Mouse (Mus musculus): ENCODE results near the gene Ahctf1. TPM values are rescaled to one million over a fixed set of nuclear protein-coding genes. Genes with fewer than 3 reads are reported as not detected.
"Not testable (repeated sequence)": the region's sequence is repeated elsewhere in the genome, so short reads cannot be mapped to it uniquely, and the experiment has no call there.

Ahctf1 gene
- polyA plus RNA-seq, 1 experiment from 2014 or later, result 27.3 TPM

- Histone ChIP-seq H3K4me1 (ENCODE audit: control insufficient read depth, insufficient read depth, low read length) (no peaks in the 10 kb centered on the region), H3K36me3 (ENCODE audit: control insufficient read depth, insufficient read depth, low read length) (no peaks in the 10 kb centered on the region), H3K9ac (ENCODE audit: low read depth, low read length) (no peak overlapping the region), H3K27me3 (replicated peaks; ENCODE audit: control insufficient read depth, insufficient read depth, low read length) (no peaks in the 10 kb centered on the region), H3K4me2 (ENCODE audit: low read depth, low read length) (no peak overlapping the region), H3K27ac (replicated peaks; ENCODE audit: low read depth, low read length) (no peak overlapping the region), H3K4me3 (ENCODE audit: low read depth, low read length) (no peak overlapping the region), H3K9me3 (ENCODE audit: control insufficient read depth, low read length) (peaks cover 7% of the 10 kb centered on the region; the same call in 1 of the 2 replicates)
- DNase-seq (ENCODE audit: low spot score) (no peak), ATAC-seq (ENCODE audit: low read depth) (no peak)
- 89% methylated on average over 7 of the region's 7 CpGs for WGBS
These were observed 33.2 kb upstream of the Ahctf1 start for GRCm38 (mm10) chr1:179836426-179837404.

- Histone ChIP-seq H3K4me2 (ENCODE audit: low read depth, low read length) (no peak overlapping the region), H3K27me3 (replicated peaks; ENCODE audit: control insufficient read depth, insufficient read depth, low read length) (no peaks in the 10 kb centered on the region), H3K36me3 (ENCODE audit: control insufficient read depth, insufficient read depth, low read length) (no peaks in the 10 kb centered on the region), H3K27ac (replicated peaks; ENCODE audit: low read depth, low read length) (no peak overlapping the region), H3K4me3 (ENCODE audit: low read depth, low read length) (no peak overlapping the region), H3K4me1 (ENCODE audit: control insufficient read depth, insufficient read depth, low read length) (no peaks in the 10 kb centered on the region), H3K9me3 (ENCODE audit: control insufficient read depth, low read length) (peaks cover 7% of the 10 kb centered on the region; the same call in 1 of the 2 replicates), H3K9ac (ENCODE audit: low read depth, low read length) (no peak overlapping the region)
- ATAC-seq (ENCODE audit: low read depth) (no peak), DNase-seq (ENCODE audit: low spot score) (no peak)
- 86% methylated on average over 1 of the region's 1 CpGs for WGBS
These were observed 32.4 kb upstream of the Ahctf1 start for GRCm38 (mm10) chr1:179835753-179836425.

DNA sequence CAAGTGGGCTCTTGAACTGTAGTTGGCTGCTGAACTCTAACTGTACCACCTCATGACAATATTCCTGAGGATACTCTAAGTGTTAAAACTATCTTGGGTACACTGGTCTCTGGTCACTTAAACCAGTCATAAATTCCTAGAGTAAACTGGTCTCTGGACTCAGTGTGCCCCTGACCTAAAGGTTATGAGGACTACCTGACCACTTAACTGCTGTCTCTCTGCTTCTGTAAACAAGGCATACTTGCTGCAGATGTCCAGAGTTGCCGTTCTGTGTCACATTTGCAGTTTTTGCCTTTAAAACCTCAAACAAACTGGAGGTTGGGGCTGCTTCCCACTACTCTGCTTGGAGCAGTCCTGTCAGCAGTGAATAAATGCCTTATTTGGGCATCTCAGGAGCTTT lies 30.1 kb upstream of the Ahctf1 start:
- DNase-seq (ENCODE audit: low spot score) (no peak), ATAC-seq (ENCODE audit: low read depth) (no peak)
- WGBS, result 87% methylated on average over 1 of the region's 1 CpGs

GRCm38 (mm10) chr1:179832710-179833240 lies 29.3 kb upstream of the Ahctf1 start:
- 76% methylated on average over 7 of the region's 7 CpGs for WGBS
- ATAC-seq (ENCODE audit: low read depth), result no peak
- no peak overlapping the region for H3K4me2 ChIP-seq (ENCODE audit: low read depth, low read length)
- no peak overlapping the region for H3K4me3 ChIP-seq (ENCODE audit: low read depth, low read length)
- H3K9me3 ChIP-seq (ENCODE audit: control insufficient read depth, low read length), result peaks cover 7% of the 10 kb centered on the region; the same call in 1 of the 2 replicates
- H3K9ac ChIP-seq (ENCODE audit: low read depth, low read length), result no peak overlapping the region
- H3K27me3 ChIP-seq (replicated peaks; ENCODE audit: control insufficient read depth, insufficient read depth, low read length), result no peaks in the 10 kb centered on the region
- DNase-seq (ENCODE audit: low spot score), result no peak
- H3K27ac ChIP-seq (replicated peaks; ENCODE audit: low read depth, low read length), result no peak overlapping the region
- no peaks in the 10 kb centered on the region for H3K36me3 ChIP-seq (ENCODE audit: control insufficient read depth, insufficient read depth, low read length)
- no peaks in the 10 kb centered on the region for H3K4me1 ChIP-seq (ENCODE audit: control insufficient read depth, insufficient read depth, low read length)

More for the DNA sequence above, 30.1 kb upstream of the Ahctf1 start:
- no peaks in the 10 kb centered on the region for H3K36me3 ChIP-seq (ENCODE audit: control insufficient read depth, insufficient read depth, low read length)
- H3K9ac ChIP-seq (ENCODE audit: low read depth, low read length), result no peak overlapping the region
- H3K27ac ChIP-seq (replicated peaks; ENCODE audit: low read depth, low read length), result no peak overlapping the region
- no peaks in the 10 kb centered on the region for H3K27me3 ChIP-seq (replicated peaks; ENCODE audit: control insufficient read depth, insufficient read depth, low read length)
- H3K9me3 ChIP-seq (ENCODE audit: control insufficient read depth, low read length), result peaks cover 7% of the 10 kb centered on the region; the same call in 1 of the 2 replicates
- no peak overlapping the region for H3K4me2 ChIP-seq (ENCODE audit: low read depth, low read length)
- no peaks in the 10 kb centered on the region for H3K4me1 ChIP-seq (ENCODE audit: control insufficient read depth, insufficient read depth, low read length)
- no peak overlapping the region for H3K4me3 ChIP-seq (ENCODE audit: low read depth, low read length)

DNA sequence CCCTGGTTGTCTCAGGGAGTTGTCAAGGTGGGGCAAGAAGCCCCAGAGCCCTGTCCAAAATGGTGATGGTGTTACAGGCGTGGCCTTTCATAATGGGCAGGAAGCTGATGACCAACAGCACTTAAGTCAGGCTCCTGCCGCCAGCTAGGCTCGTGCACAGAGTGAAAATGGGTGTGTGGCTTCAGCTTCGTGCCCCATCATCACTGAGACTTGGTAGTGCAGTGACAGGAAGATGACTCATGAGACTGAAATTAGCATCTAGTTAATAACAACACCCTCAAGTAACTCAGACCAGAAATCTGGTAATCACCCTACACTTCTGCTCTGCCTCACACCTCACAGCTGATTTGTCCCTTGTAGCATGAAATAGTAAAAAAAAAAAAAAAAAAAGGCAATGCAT lies 25.4 kb upstream of the Ahctf1 start:
- no peak overlapping the region for H3K4me3 ChIP-seq (ENCODE audit: low read depth, low read length)
- H3K27me3 ChIP-seq (replicated peaks; ENCODE audit: control insufficient read depth, insufficient read depth, low read length), result no peaks in the 10 kb centered on the region
- H3K27ac ChIP-seq (replicated peaks; ENCODE audit: low read depth, low read length), result no peak overlapping the region
- no peaks in the 10 kb centered on the region for H3K9me3 ChIP-seq (ENCODE audit: control insufficient read depth, low read length)
- H3K4me1 ChIP-seq (ENCODE audit: control insufficient read depth, insufficient read depth, low read length), result no peaks in the 10 kb centered on the region
- no peaks in the 10 kb centered on the region for H3K36me3 ChIP-seq (ENCODE audit: control insufficient read depth, insufficient read depth, low read length)
- no peak overlapping the region for H3K4me2 ChIP-seq (ENCODE audit: low read depth, low read length)
- H3K9ac ChIP-seq (ENCODE audit: low read depth, low read length), result no peak overlapping the region
- DNase-seq (ENCODE audit: low spot score) (no peak), ATAC-seq (ENCODE audit: low read depth) (no peak)
- 70% methylated on average over 4 of the region's 4 CpGs for WGBS

DNA sequence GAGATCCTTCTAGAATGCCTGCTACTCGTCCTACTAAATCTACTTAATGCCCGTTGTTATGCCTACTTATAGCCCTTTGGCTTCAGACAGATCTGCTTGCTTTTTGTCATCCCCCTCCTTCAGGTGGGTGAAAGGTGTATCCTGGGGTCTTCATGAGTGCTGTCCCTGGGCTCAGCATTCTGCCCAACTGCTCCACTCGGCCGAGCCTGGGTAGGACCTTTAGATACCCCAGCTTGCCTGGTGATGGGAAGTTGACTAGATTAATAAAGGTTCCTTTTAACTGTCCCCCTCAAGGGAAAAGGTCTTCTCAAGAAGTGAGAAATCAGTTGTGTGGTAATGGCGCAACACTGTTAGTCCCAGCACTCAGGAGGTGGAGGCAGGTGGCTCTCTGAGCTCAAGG lies 24.6 kb upstream of the Ahctf1 start:
- Histone ChIP-seq H3K4me2 (ENCODE audit: low read depth, low read length) (no peak overlapping the region), H3K9ac (ENCODE audit: low read depth, low read length) (no peak overlapping the region), H3K27ac (replicated peaks; ENCODE audit: low read depth, low read length) (no peak overlapping the region), H3K4me3 (ENCODE audit: low read depth, low read length) (no peak overlapping the region), H3K9me3 (ENCODE audit: control insufficient read depth, low read length) (no peaks in the 10 kb centered on the region), H3K4me1 (ENCODE audit: control insufficient read depth, insufficient read depth, low read length) (no peaks in the 10 kb centered on the region), H3K27me3 (replicated peaks; ENCODE audit: control insufficient read depth, insufficient read depth, low read length) (no peaks in the 10 kb centered on the region), H3K36me3 (ENCODE audit: control insufficient read depth, insufficient read depth, low read length) (no peaks in the 10 kb centered on the region)
- DNase-seq (ENCODE audit: low spot score), result no peak
- no peak for ATAC-seq (ENCODE audit: low read depth)
- WGBS, result 89% methylated on average over 5 of the region's 5 CpGs

GRCm38 (mm10) chr1:179824549-179824948 lies 21.1 kb upstream of the Ahctf1 start:
- no peaks in the 10 kb centered on the region for H3K9me3 ChIP-seq (ENCODE audit: control insufficient read depth, low read length)
- no peaks in the 10 kb centered on the region for H3K27me3 ChIP-seq (replicated peaks; ENCODE audit: control insufficient read depth, insufficient read depth, low read length)
- H3K4me2 ChIP-seq (ENCODE audit: low read depth, low read length), result no peak overlapping the region
- no peak overlapping the region for H3K27ac ChIP-seq (replicated peaks; ENCODE audit: low read depth, low read length)
- no peaks in the 10 kb centered on the region for H3K4me1 ChIP-seq (ENCODE audit: control insufficient read depth, insufficient read depth, low read length)
- H3K36me3 ChIP-seq (ENCODE audit: control insufficient read depth, insufficient read depth, low read length), result no peaks in the 10 kb centered on the region
- ATAC-seq (ENCODE audit: low read depth), result no peak
- no peak overlapping the region for H3K9ac ChIP-seq (ENCODE audit: low read depth, low read length)
- no peak overlapping the region for H3K4me3 ChIP-seq (ENCODE audit: low read depth, low read length)
- 43% methylated on average over 5 of the region's 5 CpGs for WGBS
- no peak for DNase-seq (ENCODE audit: low spot score)

DNA sequence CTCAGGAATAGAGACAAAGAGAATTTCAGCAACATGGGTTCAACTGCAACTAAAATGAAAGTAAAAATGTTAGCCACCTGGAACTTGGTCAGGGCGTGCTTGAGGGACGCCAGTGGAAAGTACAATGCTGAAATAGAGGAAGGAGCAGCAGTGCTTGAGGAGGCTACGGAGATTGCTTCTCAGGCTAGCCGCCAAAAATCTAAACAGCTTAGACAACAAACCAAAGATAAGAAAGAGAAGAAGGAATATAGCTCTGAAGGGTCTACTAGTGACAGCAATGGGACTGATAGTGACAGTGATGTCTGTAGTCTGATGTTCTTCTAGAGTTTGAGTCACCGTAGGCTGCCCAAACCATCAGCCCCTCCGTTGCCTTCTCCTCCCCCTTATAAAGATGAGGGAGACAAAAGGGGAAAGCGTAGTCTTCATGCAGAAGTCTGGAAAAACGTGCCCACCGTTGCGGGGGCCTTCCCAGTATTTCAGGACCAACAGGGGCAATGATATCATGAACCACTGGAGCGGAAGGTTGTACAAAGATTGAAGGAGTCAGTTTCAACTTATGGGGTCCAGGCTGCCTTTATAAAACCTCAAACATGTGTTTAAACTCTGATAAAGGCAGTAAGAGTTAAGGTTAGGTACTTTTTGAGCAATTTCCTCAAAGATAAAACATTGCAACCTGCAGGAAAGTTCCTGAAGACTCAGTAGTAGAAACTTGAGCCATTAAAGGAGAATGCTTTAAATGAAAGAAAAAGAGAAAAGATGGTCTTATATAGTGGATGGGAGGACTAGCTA lies 15.2 kb upstream of the Ahctf1 start:
- not testable (repeated sequence) for H3K27me3 ChIP-seq (replicated peaks; ENCODE audit: control insufficient read depth, insufficient read depth, low read length); H3K36me3 ChIP-seq (ENCODE audit: control insufficient read depth, insufficient read depth, low read length)
- WGBS, result 90% methylated on average over 11 of the region's 11 CpGs

More for the DNA sequence above, 15.2 kb upstream of the Ahctf1 start:
- ATAC-seq (ENCODE audit: low read depth); DNase-seq (ENCODE audit: low spot score); H3K9me3 ChIP-seq (ENCODE audit: control insufficient read depth, low read length); H3K9ac ChIP-seq (ENCODE audit: low read depth, low read length); H3K4me1 ChIP-seq (ENCODE audit: control insufficient read depth, insufficient read depth, low read length); H3K4me3 ChIP-seq (ENCODE audit: low read depth, low read length); H3K27ac ChIP-seq (replicated peaks; ENCODE audit: low read depth, low read length); H3K4me2 ChIP-seq (ENCODE audit: low read depth, low read length): not testable (repeated sequence)
